Mouse (Mus musculus) liver, adult 2 months (tissue): ENCODE measurements at regions not wholly inside any gene's neighbourhood (a gene's known extent, or its start where the extent isn't known, plus 50 kb on each side); places are given as distances from the start of the nearest gene placed in this dataset.
"Not testable (repeated sequence)": the region's sequence is repeated elsewhere in the genome, so short reads cannot be mapped to it uniquely, and the experiment has no call there.

Source experiments
- DNase-seq: peaks from one replicate; pipeline ENCODE4 v3.0.0-alpha.2; 2011; ENCODE audit warnings: low read depth, low spot score; ENCODE audit errors: extremely low read depth
- H3K27ac ChIP-seq: fragments of 200-500 bp; replicated peaks from 2 replicates; pipeline ENCODE4 v1.5.1; 2012; ENCODE audit warnings: low read depth, mild to moderate bottlenecking, control low read depth, inconsistent platforms, low read length; ENCODE audit not compliant: insufficient read depth
- H3K27me3 ChIP-seq: fragments of 200-500 bp; 2 replicates; pipeline ENCODE4 v1.6.1; 2012; ENCODE audit warnings: mild to moderate bottlenecking, moderate library complexity, low read length, inconsistent platforms; ENCODE audit not compliant: control insufficient read depth, insufficient read depth
- H3K36me3 ChIP-seq: fragments of 200-500 bp; 2 replicates; pipeline ENCODE4 v1.6.1; 2012; ENCODE audit warnings: low read length, inconsistent platforms; ENCODE audit not compliant: control insufficient read depth, insufficient read depth
- H3K4me1 ChIP-seq: fragments of 200-500 bp; 2 replicates; pipeline ENCODE4 v1.6.1; 2011; ENCODE audit warnings: low read length; ENCODE audit not compliant: control insufficient read depth, insufficient read depth
- H3K4me3 ChIP-seq: fragments of 200-500 bp; 2 replicates; pipeline ENCODE4 v1.5.1; 2011; ENCODE audit warnings: low read depth, mild to moderate bottlenecking, control low read depth, low read length, moderate library complexity; ENCODE audit not compliant: insufficient read depth
- H3K79me2 ChIP-seq: fragments of 200-500 bp; 2 replicates; pipeline ENCODE4 v1.6.1; 2012; ENCODE audit warnings: inconsistent platforms, mild to moderate bottlenecking, low read length, moderate library complexity; ENCODE audit not compliant: control insufficient read depth, insufficient read depth
- H3K9ac ChIP-seq: fragments of 200-500 bp; 2 replicates; pipeline ENCODE4 v1.6.1; 2012; ENCODE audit warnings: low read depth, mild to moderate bottlenecking, control low read depth, inconsistent platforms, low read length
- CTCF ChIP-seq: fragments of 200-500 bp; IDR thresholded peaks from 2 replicates; pipeline ENCODE4 v1.5.1; 2011; ENCODE audit warnings: low read depth, low read length, control low read depth
- POLR2A ChIP-seq: fragments of 200-500 bp; IDR thresholded peaks from 2 replicates; pipeline ENCODE4 v1.6.1; 2011; ENCODE audit warnings: low read length, control low read depth; ENCODE audit not compliant: insufficient read depth; ENCODE audit errors: extremely low read depth
- WGBS: fragments of 180-500 bp; shearing (Covaris S2); methylation state at CpG from one replicate; pipeline ENCODE4 v1.1.7; 2018; 5-methylcytosine and 5-hydroxymethylcytosine counted together

- no peak for TF ChIP-seq POLR2A
- no peak for TF ChIP-seq CTCF
- no peak overlapping the region for H3K27ac ChIP-seq
- DNase-seq, result no peak
- no peak overlapping the region for H3K9ac ChIP-seq
- WGBS, result 88% methylated on average over 11 of the region's 11 CpGs
- H3K79me2 ChIP-seq, result no peaks in the 10 kb centered on the region
- H3K4me1 ChIP-seq, result no peaks in the 10 kb centered on the region
- no peaks in the 10 kb centered on the region for H3K27me3 ChIP-seq
- no peak overlapping the region for H3K4me3 ChIP-seq
- no peaks in the 10 kb centered on the region for H3K36me3 ChIP-seq
These were observed 172.9 kb upstream of the Pmfbp1 start for GRCm38 (mm10) chr8:109320955-109321354.

- H3K27me3 ChIP-seq, result no peaks in the 10 kb centered on the region
- no peaks in the 10 kb centered on the region for H3K4me1 ChIP-seq
- WGBS, result 90% methylated on average over 2 of the region's 2 CpGs
- H3K36me3 ChIP-seq, result no peaks in the 10 kb centered on the region
- no peak overlapping the region for H3K27ac ChIP-seq
- no peaks in the 10 kb centered on the region for H3K79me2 ChIP-seq
- no peak for DNase-seq
- no peak for TF ChIP-seq POLR2A
- no peak for TF ChIP-seq CTCF
- H3K4me3 ChIP-seq, result no peak overlapping the region
- H3K9ac ChIP-seq, result no peak overlapping the region
These were observed 170.5 kb upstream of the Pmfbp1 start for GRCm38 (mm10) chr8:109323351-109323750.

GRCm38 (mm10) chr8:109324241-109324640 is 169.6 kb upstream of the Pmfbp1 start:
- no peak for DNase-seq
- H3K4me1 ChIP-seq, result no peaks in the 10 kb centered on the region
- H3K4me3 ChIP-seq, result no peak overlapping the region
- no peaks in the 10 kb centered on the region for H3K36me3 ChIP-seq
- H3K27ac ChIP-seq, result no peak overlapping the region
- no peak for TF ChIP-seq POLR2A
- TF ChIP-seq CTCF, result no peak
- no peaks in the 10 kb centered on the region for H3K27me3 ChIP-seq
- H3K79me2 ChIP-seq, result no peaks in the 10 kb centered on the region
- 90% methylated on average over 9 of the region's 9 CpGs for WGBS
- no peak overlapping the region for H3K9ac ChIP-seq

GRCm38 (mm10) chr8:109336203-109336602 is 157.6 kb upstream of the Pmfbp1 start:
- WGBS, result 80% methylated on average over 7 of the region's 7 CpGs
- DNase-seq, result no peak
- TF ChIP-seq CTCF (no peak), POLR2A (no peak)

GRCm38 (mm10) chr8:109338220-109338835 is 155.5 kb upstream of the Pmfbp1 start:
- 88% methylated on average over 14 of the region's 14 CpGs for WGBS
- Histone ChIP-seq H3K79me2 (no peaks in the 10 kb centered on the region), H3K36me3 (no peaks in the 10 kb centered on the region), H3K4me1 (no peaks in the 10 kb centered on the region), H3K9ac (no peak overlapping the region), H3K4me3 (no peak overlapping the region), H3K27me3 (no peaks in the 10 kb centered on the region), H3K27ac (no peak overlapping the region)
- TF ChIP-seq POLR2A (no peak), CTCF (no peak)
- no peak for DNase-seq

More at GRCm38 (mm10) chr8:109336203-109336602, 157.6 kb upstream of the Pmfbp1 start:
- no peaks in the 10 kb centered on the region for H3K36me3 ChIP-seq
- H3K4me1 ChIP-seq, result no peaks in the 10 kb centered on the region
- no peaks in the 10 kb centered on the region for H3K79me2 ChIP-seq
- no peak overlapping the region for H3K27ac ChIP-seq
- no peak overlapping the region for H3K4me3 ChIP-seq
- H3K27me3 ChIP-seq, result no peaks in the 10 kb centered on the region
- no peak overlapping the region for H3K9ac ChIP-seq

- DNase-seq, H3K4me1 ChIP-seq, H3K27ac ChIP-seq, H3K27me3 ChIP-seq, H3K4me3 ChIP-seq, H3K36me3 ChIP-seq, H3K79me2 ChIP-seq, H3K9ac ChIP-seq: not testable (repeated sequence)
- 90% methylated on average over 21 of the region's 21 CpGs for WGBS
These were observed 153.2 kb upstream of the Pmfbp1 start for GRCm38 (mm10) chr8:109340647-109341046.
